Mouse (Mus musculus): ENCODE data around the gene Ros1.

DNA sequence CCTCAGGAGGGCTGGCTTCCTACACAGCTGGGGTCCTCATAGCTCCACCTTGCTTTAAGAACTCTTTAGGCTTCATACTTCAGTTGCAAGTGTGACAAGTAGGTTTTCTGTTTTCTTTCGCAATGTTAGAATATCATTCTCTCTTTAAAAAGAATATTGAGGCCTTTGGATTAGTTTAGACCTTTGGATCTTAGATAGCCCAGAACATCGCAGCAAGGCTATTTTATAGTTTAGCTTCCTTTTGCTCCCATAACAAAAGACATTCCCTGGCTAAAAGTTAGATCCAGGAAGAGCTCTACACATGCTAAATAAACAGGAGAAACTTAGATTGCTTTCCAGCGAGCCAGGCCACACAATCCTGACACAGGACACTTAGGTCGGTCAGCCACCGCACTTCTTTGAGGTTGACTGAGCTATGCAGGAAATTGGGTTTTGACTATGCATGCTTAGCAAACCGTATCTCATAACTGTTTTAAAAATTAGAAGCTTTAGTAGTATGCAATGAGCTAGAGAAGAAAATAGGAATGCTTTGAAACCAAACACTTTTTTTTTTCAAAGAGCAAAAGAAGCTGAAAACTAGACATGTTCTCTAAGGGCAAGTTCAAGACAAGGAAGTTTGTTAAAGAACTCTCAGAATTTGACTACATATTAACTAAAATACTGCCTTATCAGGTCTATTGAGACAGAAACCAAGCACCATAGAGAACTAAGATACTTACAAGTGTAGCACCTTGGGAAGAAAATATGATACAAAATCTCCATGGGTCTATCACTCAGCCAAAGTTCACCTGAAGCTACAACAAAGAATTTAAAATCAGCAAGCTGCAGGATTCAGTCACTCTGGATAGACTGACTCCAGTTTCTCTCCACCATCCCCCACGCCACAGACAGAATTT lies at the start of gene Ros1:
- TF ChIP-seq CTCF (IDR thresholded peaks at IDR 0.05; ENCODE audit: control insufficient read depth, insufficient read depth, insufficient read length): no peak
- TF ChIP-seq MAX (IDR thresholded peaks at IDR 0.05): no peak
- TF ChIP-seq MYOG (IDR thresholded peaks at IDR 0.05; ENCODE audit: control insufficient read depth, extremely low read depth, insufficient read length): no peak
- no peak for TF ChIP-seq USF1 (IDR thresholded peaks at IDR 0.05; ENCODE audit: low read depth)
- TF ChIP-seq CEBPB (IDR thresholded peaks at IDR 0.05; ENCODE audit: low read depth): no peak
